Mouse (Mus musculus) hindlimb bud, embryonic 11.5 days (tissue): ENCODE measurements around the gene Spns1.
"Not testable (repeated sequence)": the region's sequence is repeated elsewhere in the genome, so short reads cannot be mapped to it uniquely, and the experiment has no call there.

Experiments used
- DNase-seq: peaks from one replicate; pipeline ENCODE4 v3.0.0-alpha.2; 2012; ENCODE audit warnings: low read depth, low spot score; ENCODE audit errors: extremely low spot score

The Spns1 gene

GRCm38 (mm10) chr7:126377278-126378158 is at the start of gene Spns1:
Gene Spns1, minus strand, starts transcription at chr7:126377450.
- DNase-seq: peak; percentile 94

GRCm38 (mm10) chr7:126424161-126424560 is 46.9 kb upstream of the Spns1 start:
- DNase-seq: no peak

- no peak for DNase-seq
Observed at GRCm38 (mm10) chr7:126421756-126422155, 44.5 kb upstream of the Spns1 start.

- no peak for DNase-seq
Observed at GRCm38 (mm10) chr7:126418496-126418895, 41.2 kb upstream of the Spns1 start.

- DNase-seq: no peak
Observed at GRCm38 (mm10) chr7:126417606-126418005, 40.4 kb upstream of the Spns1 start.

GRCm38 (mm10) chr7:126417045-126417444 is 39.8 kb upstream of the Spns1 start:
- no peak for DNase-seq

- no peak for DNase-seq
Observed at GRCm38 (mm10) chr7:126416615-126417014, 39.4 kb upstream of the Spns1 start.

GRCm38 (mm10) chr7:126414725-126415124 is 37.5 kb upstream of the Spns1 start, which contains the start of gene Cd19:
Gene Cd19, minus strand, starts transcription at chr7:126414889.
- no peak for DNase-seq

DNA sequence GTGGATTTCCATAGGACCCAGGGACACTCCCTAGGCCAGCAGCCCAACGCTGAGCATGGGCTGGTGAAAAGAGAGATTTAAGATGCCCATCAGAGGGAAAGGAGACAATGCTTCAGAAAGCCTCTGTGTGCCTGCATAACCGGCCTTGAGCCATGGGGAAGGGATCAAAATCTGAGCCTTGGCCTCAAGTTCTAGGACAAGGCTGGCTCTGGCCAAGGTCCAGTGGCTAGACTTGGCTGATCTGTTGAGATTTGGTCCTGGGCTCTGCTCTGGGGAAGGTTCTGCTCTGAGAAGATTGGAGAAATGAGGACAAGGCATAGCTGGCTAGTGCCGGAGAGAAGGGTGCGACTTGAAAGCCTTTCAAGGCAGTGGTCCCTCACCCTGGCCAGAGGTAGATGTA is 33.8 kb upstream of the Spns1 start:
- no peak for DNase-seq

DNA sequence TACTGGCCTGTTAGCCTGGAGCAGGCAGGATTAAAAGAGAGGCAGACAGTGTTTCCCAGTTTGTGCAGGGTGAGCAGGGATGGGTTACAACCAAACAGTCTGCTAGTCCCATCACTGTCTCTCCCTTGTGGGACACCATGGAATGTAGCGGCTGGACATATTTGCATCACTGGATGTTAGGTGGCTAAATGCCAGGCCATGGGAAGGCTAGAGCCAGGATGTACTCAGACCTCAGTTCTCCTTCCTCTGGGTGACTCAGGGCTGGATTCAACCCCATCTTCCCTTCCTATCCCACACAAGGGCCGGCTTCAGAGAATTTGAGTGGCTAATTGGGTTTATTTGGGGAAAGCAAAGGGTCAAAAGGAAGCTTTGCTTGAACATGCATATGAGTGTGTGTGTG is 31.4 kb upstream of the Spns1 start:
- no peak for DNase-seq

DNA sequence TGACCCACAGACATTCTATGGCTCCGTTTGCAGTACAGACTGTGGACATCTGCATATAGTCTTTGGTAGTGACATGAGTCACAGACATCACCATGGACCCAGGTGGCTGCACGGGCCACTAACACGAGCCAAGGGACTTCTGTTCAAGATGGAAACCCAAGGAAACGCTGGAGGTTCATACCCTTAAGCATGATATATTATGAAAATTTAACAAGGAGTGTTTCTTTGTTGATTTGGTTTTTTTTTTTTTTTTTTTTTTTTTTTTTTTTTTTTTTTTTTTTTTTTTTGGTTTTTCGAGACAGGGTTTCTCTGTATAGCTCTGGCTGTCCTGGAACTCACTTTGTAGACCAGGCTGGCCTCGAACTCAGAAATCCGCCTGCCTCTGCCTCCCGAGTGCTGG is 25.3 kb upstream of the Spns1 start:
- not testable (repeated sequence) for DNase-seq

- DNase-seq: peak; percentile 33
Observed at GRCm38 (mm10) chr7:126399548-126399947, 22.3 kb upstream of the Spns1 start.

DNA sequence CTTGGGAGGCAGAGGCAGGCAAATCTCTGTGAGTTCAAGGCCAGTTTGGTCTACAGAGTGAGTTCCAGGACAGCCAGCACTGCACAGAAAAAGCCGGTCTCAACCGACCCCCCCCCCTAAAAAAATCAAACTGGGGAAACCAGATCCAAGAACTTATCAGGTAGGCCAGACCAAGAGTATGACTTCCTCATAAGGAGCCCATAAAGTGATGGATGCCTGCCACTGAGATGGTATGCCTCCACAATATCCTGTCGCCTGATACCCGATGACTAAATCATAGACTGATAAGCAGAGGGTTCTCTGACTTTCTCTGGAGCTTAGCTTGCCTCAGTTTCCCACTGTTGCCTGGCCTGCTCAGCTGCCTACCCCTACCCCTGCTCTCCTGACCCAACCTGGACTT is 20.6 kb upstream of the Spns1 start:
- DNase-seq: no peak

DNA sequence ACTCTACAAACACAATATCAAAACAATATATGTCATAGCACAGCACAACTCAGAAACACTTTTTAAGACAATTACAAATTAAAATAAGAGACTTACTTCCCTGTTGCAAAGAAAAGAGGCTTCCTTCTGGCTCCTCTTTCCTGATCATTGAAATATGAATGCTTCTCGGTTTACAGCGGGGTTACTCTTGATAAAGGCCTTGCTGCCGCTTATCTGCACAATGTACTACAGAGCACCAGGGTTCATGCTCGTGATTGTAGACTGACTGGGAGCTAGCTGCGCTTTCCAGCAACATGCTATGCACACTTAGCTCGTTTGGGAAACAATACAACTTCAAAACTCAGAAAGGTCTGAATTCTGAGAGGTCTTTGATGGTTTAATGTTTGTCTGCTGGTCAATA is 20.0 kb upstream of the Spns1 start:
- DNase-seq: no peak

DNA sequence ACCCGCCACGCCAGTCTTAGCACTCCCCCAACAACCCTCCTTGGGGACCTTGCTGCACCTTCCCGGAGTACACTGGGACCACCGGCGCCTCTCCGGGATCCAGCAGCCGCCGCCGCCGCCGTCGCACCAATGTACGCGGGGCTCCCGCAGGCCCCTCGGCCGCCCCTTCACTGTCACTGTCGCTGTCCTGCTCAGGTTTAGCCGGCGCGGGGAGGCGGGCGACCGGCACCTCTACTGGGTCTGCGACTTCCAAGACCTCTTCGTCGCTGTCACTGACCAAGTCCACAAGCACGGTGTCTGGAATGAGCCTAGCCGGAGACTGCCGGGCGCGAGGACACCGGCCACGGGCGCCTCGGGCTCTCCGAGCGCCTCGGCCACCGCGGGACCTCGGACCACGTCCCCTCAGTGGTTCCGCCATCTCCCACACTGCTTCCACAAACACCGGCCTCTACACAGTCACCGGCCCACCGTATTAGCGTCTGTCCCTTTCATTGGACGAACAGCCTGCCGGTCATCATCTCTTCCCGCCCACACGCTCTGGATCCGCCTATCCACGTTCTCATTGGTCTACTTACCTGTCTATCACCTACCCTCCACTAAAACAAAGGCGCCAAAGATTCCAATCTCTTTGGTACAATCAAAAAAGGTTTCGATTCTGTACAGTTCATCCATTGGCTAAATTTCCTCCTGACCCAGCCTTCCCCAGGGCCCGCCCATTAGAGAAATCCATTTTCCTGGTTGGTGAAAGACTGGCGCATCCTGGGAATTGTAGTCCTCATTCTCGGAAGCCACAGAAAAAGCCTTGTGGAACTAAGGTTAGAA is 19.3 kb upstream of the Spns1 start, which contains the start of gene Nfatc2ip:
Gene Nfatc2ip, minus strand, starts transcription at position 440 of the 822 bp plus-strand sequence.
- peak; percentile 100 for DNase-seq

GRCm38 (mm10) chr7:126392086-126392884 is 15.0 kb upstream of the Spns1 start:
- not testable (repeated sequence) for DNase-seq

DNA sequence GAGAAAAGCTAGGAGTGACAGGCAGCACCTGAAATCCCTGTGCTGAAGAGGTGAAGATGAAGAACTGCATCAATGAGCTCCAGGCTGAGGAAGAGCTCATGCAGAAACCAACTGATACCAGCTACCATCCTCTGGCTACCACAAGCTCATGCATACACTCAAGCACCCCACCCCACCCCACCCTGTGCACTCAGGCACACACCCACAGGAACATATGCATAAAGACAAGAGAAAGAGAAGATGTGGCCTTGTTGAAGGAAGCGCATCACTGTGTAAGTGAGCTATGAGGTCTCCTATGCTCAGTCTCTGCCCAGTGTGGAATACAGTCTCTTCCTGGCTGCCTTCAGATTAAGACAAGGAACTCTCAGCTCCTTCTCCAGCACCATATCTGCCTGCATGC is 10.9 kb upstream of the Spns1 start:
- no peak for DNase-seq

GRCm38 (mm10) chr7:126383565-126383964 is 6.3 kb upstream of the Spns1 start:
- DNase-seq: no peak

GRCm38 (mm10) chr7:126376903-126377277 is 360 bp downstream of the Spns1 start:
- DNase-seq: no peak

GRCm38 (mm10) chr7:126375012-126375411 is 2.2 kb downstream of the Spns1 start:
- DNase-seq: no peak

DNA sequence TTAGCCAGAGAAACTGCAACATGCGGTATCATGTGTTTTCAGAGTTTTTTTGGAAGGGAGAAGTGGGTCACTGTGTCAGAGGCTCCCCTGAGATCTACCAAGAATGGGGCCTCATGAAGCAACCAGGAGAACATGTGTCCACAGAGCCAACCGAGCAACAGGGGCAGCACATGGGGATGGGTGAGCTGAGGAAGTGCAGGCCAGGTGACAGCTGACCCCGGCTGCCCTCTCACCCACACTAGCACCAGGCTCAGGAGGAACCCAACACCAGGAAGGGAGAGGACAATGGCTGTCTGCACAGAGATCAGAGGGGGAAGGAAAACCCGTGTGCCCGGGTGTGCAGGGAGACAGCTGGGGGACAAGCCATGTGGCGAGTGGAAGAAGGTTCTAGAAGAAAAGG is 2.7 kb downstream of the Spns1 start:
- DNase-seq: no peak
